Mouse (Mus musculus) v-Abl transformed pro-B cells (cell line): ENCODE measurements around the gene Olfr1424.
"Not testable (repeated sequence)": the region's sequence is repeated elsewhere in the genome, so short reads cannot be mapped to it uniquely, and the experiment has no call there.

Source experiments
- in situ Hi-C, 2 experiments: fragments of 400-800 bp; cut with MboI; formaldehyde crosslinking; loops; one replicate each; pipeline ENCODE4 v1.15.1; 2025; ENCODE audit not compliant: unreplicated experiment in 2 of 2

Gene Olfr1424

DNA sequence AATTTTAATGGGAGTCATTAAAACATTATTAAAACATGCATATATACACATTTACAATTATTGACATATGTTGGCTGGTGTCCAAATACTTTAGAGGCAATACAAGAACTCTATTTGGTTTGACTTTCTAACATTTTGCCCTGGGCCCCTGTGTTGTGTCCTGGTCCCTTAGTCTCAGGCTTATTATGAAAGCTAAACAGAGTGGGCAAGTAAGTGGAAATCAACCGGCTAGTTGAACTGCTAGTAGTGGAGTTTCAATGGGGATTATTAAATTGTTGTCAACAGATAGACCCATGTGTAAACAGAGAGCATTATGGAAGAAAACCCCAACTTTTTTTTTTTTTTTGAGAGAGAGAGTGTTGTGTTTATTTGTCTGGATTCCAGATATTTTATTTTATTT lies at the start of gene Olfr1424:
TSS of gene Olfr1424 (minus strand) at position 101 of the 400 bp plus-strand sequence.
- in situ Hi-C loops: not testable (repeated sequence)

DNA sequence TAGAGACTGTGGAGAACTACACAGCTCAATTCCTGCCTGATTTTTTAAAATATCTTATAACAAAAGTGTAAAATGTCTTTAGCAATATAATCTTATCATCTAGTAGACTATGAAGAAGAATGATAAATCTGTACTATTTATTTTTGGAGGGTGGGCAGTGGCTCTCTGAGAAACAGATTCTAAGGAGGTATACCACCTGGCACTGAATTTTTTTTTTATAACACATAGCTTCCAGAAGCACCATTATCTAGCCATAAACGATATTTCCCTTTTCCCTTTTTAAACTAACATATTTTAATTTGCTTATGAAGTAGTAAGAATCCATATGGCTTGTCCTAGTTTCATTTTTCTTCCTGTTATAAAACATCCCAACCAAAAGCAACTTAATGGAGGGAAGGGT lies 42.1 kb upstream of the Olfr1424 start:
- in situ Hi-C loops: no loop called here

DNA sequence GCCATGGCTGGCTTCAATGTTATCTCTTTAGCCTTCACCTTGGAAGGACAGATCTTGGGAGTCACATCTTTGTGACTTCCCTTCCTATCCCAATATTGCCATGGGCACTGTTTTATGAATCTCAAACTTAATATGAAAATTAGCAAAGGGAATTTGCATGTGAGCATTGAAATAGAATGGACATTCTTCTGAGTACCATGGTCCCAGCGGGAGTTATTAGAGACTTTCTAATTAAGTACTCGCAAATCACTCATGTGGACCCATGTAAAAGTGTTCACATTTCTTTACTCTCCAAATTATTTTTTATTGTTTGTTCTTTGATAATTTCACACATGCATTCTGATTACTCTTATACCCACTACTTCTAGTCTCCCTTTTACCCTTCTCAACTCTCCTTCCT lies 40.8 kb upstream of the Olfr1424 start, which contains the start of gene Olfr1427:
TSS of gene Olfr1427 (minus strand) at position 101 of the 400 bp plus-strand sequence.
- in situ Hi-C loops: no loop called here

DNA sequence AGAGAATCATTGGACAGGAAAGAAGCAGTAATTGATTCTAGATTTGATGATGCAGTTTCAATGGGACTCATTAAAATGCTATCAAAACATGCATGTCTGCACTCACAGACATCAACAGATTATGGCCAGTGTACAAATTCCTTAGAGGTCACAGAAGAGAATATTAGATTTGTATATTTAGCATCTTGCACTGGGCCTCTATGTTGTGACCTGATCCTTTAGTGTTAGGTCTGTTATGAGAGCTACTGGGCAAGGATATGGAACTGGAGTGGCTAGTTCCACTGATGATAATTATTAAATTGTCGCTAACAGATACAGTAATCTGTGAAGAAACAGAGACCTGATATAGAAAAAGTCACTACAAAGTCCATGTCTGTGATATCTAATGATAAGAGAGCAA lies 29.4 kb upstream of the Olfr1424 start, which contains the start of gene Olfr1426:
TSS of gene Olfr1426 (minus strand) at position 101 of the 400 bp plus-strand sequence.
- in situ Hi-C loops: no loop called here

DNA sequence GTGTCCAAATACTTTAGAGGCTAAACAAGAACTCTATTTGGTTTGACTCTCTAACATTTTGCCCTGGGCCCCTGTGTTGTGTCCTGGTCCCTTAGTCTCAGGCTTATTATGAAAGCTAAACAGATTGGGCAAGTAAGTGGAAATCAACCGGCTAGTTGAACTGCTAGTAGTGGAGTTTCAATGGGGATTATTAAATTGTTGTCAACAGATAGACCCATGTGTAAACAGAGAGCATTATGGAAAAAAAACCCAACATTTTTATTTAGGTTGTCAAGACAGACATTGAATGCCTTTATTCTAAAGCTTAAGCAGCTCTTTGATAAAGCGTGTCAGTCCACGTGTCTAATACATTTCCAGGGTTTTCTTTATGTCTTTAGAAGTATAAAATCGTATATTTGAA lies 15.1 kb upstream of the Olfr1424 start, which contains the start of gene Olfr1425:
TSS of gene Olfr1425 (minus strand) at position 101 of the 400 bp plus-strand sequence.
- in situ Hi-C loops: not testable (repeated sequence)

DNA sequence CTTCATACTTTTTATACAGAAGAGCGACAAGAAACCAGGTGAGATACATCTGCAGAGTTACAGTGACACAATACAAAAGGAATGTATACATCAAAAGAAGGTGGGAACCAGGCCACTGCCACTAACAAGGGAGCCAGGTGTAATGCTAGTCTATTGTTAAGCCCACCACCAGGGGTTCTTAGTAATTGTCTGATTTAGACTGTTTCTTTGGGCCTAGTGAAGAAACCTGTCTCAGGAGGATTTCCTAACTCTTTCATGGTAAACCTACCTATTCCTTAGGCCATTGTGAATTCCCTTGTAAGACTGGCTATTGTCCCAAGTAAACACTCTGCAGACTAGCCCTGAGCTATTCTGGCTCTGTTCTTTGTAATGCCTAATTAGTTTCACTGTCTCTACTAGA lies 7.1 kb upstream of the Olfr1424 start:
- in situ Hi-C loops: not testable (repeated sequence)

DNA sequence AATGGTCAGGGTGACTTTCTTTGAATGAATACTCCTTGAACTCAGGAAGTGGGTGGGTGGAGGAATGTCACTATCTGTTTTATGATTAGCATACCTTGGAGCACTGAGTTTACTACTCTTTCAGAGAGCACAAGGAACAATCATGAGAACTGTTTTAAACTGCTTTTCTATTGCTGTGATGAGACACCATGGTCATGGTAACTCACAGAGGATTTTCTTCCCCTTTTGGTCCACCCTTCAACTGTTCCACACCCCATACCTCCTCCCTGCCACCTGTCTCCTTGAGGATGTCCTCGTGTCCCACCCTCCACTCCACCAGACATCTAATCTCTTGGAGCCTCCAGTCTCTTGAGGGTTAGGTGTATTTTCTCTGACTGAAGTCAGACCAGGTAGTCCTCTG lies 5.3 kb upstream of the Olfr1424 start:
- in situ Hi-C loops: not testable (repeated sequence)

DNA sequence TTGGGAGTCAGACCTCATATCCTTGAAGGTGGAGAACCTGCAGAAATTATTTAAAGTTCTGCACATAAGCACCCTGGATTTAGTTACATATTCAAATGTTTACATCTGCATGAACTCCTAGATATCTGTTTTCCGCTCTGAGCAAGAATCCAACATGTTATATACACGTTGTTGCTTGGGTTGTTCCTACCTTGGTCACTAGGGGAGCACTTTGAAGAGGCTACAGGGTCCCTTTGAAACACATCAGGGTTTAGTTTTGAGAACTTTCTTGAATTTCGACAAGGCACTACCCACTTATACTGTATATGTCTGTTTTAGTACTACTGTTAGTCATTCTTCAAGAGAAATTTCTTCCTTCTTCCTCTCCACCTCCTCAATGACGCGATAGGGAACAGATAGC lies 19.3 kb downstream of the Olfr1424 start:
- in situ Hi-C loops: no loop called here

DNA sequence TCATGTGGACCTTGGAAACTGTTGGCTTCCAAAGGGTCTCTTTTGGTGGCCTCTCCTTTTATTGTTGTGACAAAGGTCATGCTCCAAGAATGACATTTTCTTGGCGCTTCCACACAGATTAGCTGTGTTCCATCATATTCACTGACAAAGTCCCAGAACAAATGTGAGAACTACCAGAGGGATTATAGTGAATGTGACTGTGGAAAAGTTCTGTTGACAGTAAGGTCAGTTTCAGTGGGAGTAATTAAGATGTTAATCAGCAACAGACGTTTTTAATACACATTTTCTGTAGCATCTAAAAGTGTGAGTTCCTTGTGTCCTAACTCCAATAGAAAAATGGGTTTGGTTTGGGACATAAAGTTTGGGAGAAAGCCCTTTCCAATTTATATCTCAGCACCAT lies 21.3 kb downstream of the Olfr1424 start, which contains the start of gene Olfr1423:
TSS of gene Olfr1423 (minus strand) at position 101 of the 400 bp plus-strand sequence.
- in situ Hi-C loops: no loop called here

DNA sequence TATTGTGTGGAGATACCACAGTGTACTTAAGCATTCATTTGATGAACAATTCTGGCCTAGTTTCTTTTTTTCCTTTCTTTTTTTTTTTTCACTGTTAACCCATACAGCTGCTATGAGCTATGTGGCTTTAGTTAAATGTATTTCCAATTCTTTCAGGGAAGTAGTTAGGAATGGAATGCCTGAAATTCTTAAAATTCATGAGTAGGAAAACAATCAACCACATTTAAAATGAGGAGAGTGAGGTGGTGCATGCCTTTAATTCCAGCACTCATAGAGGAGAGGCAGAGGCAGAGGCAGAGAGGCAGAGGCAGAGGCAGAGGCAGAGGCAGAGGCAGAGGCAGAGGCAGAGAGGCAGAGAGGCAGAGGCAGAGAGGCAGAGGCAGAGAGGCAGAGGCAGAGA lies 24.8 kb downstream of the Olfr1424 start:
- in situ Hi-C loops: no loop called here

DNA sequence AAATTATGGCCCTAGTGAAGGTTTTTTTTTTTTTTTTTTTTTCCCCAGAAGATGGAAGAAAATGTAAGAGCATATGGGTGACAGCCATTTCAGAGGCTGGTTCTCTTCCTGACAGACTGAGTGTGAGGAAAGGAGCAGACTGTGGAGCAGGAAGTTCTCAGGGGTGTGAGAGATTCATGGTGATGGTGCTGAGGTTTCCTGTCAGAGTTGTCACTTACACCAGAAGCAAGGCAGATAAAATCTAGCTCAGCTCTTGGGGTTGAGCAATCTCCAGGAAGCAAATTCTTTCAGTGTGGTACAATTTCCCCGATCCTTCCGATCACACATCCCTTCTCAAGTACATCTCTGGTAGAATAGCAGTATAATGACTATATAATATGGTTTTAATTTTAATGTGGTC lies 35.9 kb downstream of the Olfr1424 start:
- in situ Hi-C loops: loop anchor here in 1 of 2 experiments (10.0 kb wide), 1 partner anchor 1788 kb away; the partner anchor contains the start of gene Olfr1499

DNA sequence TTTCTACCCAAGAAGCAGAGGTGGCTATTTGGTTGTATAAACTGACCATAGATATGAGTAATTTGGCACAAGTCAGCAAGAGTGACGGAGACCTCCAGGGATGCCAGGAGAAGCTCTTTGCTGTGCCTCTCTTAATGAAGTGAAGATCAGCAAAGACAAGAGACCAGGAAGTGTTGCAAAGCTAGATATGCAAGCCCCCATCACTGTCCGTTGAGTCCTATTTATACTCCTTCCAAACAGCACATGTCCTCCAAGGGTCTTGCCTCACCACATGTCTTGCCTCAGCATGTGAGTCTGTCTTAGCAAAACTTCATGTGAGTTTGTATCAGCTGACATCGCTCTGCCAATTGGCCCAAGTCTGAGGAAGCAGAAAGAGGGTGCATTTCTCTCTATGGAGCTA lies 37.1 kb downstream of the Olfr1424 start:
- in situ Hi-C loops: loop anchor here in 1 of 2 experiments (10.0 kb wide), 1 partner anchor 1789 kb away; the partner anchor contains the start of gene Olfr1499

DNA sequence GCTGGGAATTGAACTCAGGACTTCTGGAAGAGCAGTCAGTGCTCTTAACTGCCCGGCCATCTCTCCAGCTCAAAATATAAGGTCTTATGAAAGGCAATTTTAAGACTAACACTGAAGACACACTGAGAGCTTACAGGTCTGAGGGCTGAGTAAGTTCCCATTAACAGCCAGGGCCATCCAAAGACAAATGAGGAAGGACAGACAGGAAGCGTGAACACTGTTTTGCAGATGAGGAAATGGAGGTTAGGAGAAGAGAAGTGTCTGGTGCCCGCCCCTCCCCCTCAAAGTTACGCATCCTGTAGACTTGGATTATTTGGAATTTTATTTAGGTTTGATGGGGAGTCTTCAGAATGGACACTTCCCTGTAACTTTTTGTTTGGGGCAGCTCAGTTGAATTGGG lies 38.3 kb downstream of the Olfr1424 start:
- in situ Hi-C loops: loop anchor here (10.0 to 25.0 kb wide), 5 partner anchors 463 to 1791 kb away; partner anchors contain the start of genes Gm4952 (in 1 of the 2) and Olfr1499 (in 1 of the 2)

DNA sequence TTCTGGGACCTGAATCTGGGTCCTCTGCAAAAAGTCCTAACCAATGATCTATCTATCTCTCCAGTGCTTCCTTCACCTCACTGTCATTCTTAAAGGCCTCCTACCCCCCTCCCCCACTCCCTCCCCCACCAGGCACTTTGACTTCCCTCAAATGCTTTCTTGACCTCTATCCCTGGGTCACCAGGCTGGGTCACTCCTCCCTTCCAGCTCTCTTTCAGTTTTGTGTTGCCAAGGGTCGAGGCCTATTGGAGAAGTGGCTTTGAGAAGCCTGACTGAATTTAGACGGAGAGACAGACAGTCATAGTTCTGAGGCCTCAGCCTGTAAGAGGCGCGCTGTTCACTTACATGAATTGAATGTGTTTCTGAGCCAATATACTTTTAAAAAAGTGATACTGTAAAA lies 46.3 kb downstream of the Olfr1424 start:
- in situ Hi-C loops: loop anchor here (10.0 to 25.0 kb wide), 7 partner anchors 409 to 954 kb away; partner anchors contain the start of genes Gm4952 (in 1 of the 2) and Pfpl (in 1 of the 2)

DNA sequence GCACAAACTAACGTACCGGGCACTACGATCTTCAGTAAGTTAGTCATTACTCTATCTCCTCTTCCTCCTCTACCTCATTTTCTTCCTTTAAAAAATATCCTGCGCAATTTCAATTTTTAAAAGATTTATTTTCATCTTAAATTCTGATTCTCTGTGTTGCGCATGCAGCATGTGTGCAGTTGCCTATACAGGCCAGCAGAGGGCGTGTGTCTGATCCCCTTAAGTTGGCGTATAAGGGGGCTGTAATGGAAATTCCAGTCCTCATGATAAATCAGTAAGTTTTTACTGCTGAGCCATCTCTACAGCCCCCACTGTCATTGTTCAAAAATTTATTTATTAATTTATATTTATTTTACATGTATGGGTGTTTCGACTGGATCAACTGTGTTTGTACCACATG lies 46.8 kb downstream of the Olfr1424 start:
- in situ Hi-C loops: loop anchor here (10.0 to 25.0 kb wide), 7 partner anchors 409 to 953 kb away; partner anchors contain the start of genes Gm4952 (in 1 of the 2) and Pfpl (in 1 of the 2)

DNA sequence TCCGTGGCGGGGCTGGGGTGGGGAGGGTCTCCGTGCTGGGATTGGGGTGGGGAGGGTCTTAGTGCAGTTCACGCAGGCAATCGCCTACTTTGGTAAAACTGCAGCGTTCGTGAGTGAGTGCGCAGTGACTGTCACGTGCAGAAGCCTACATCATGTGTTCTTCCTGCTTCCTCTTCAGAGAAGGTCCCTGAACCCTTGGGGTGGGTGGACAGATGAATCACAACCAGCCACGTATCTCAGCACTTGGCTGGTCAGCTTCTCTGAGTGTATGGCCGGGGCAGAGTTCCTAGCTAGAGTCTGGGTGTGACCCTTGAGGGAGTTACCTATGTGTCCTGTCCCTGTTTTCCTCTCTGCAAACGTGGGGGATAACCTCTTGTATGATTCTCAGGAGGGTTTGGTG lies 49.3 kb downstream of the Olfr1424 start:
- in situ Hi-C loops: loop anchor here (5.0 to 25.0 kb wide), 11 partner anchors 246 to 961 kb away; partner anchors contain the start of genes Gm4952 (in 1 of the 2) and Pfpl (in 1 of the 2)

DNA sequence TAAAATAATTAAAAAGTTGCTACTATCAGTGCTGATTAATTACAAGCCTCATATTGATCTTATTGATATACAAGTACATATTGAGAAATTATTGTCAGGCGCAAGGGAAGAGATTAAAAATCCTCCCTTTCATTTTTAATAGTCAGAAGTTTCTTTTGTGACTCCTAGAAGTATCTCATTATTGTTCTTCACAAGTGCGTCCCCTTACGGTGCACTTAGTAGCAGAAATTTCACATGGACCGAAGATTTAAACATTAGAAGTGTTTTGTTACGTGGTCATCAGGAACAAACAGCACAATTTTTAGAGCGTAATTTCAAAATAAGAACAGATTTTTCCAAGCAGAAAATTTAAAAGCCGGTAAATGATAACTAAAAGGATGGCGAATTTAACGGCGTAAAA lies 49.9 kb downstream of the Olfr1424 start:
- in situ Hi-C loops: loop anchor here (5.0 to 25.0 kb wide), 11 partner anchors 245 to 960 kb away; partner anchors contain the start of genes Gm4952 (in 1 of the 2) and Pfpl (in 1 of the 2)

DNA sequence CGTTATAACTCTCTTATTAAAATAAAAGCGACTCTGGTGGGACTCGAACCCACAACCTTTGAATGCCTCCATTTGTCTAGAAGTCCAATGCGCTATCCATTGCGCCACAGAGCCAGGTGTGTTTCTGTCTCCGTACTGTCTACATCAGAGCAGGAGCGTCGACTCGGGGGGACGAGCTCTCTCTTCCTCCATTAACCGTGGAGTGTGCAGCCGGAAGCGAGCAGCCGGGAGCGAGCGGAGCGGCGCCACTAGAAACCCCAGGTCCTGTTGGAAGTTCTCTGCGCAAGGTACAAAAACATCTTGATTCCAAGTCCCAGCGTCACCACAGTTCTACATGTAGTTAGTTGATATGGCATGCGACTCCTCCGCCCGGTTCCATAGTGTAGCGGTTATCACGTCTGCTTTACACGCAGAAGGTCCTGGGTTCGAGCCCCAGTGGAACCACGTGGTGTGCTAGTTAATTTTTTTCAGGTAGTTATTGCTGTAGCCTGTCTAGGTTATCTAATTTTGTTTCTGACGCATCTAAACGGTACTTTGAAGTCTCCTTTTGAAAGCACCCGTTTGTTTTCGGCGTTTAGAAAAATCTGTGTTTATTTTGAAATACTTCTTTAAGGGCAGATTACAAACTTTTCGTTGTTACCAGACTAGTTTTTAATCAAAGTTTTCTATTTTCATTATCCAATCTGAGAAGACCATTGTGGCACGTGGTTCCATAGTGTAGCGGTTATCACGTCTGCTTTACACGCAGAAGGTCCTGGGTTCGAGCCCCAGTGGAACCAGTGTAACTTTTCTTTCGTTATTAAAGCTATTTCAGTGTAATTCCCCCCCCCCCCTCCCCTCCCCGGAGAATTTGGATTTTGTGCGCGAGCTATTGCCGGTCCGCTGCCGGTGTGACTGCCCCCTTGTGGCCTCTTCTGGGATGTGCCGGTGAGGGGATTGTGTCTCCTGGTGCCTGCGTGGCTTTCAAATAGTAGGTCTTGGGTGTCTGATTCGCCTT lies 50.6 kb downstream of the Olfr1424 start:
- in situ Hi-C loops: loop anchor here (5.0 to 25.0 kb wide), 11 partner anchors 245 to 960 kb away; partner anchors contain the start of genes Gm4952 (in 1 of the 2) and Pfpl (in 1 of the 2)

DNA sequence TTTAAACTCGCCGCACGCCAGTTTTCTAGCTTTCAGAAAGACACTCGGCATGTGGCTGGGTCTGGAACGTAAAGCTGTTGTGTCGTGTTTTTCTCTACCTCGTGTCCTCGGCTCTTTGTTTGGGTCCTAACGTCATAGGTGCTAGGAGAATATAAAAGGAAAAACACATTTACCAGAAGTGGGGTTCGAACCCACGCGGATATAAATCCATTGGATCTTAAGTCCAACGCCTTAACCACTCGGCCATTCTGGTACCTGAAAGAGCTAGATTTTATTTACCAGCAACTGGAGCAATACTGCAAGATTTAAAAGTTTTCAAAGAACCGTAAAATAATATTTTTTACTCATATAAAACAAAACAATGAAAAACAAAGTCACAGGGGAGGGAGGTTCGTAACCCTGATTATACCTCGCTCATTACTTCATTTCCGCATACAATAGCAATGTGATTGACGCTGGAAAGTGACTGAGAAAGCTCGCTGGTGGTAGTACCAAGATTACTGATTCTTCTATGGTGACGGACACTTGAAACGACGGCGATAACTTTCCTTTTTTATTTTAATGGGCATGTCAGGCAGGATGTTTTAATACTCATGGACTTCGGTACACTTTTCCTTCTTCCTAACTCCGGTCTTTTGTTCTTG lies 51.4 kb downstream of the Olfr1424 start:
- in situ Hi-C loops: loop anchor here (5.0 to 25.0 kb wide), 11 partner anchors 244 to 959 kb away; partner anchors contain the start of genes Gm4952 (in 1 of the 2) and Pfpl (in 1 of the 2)

DNA sequence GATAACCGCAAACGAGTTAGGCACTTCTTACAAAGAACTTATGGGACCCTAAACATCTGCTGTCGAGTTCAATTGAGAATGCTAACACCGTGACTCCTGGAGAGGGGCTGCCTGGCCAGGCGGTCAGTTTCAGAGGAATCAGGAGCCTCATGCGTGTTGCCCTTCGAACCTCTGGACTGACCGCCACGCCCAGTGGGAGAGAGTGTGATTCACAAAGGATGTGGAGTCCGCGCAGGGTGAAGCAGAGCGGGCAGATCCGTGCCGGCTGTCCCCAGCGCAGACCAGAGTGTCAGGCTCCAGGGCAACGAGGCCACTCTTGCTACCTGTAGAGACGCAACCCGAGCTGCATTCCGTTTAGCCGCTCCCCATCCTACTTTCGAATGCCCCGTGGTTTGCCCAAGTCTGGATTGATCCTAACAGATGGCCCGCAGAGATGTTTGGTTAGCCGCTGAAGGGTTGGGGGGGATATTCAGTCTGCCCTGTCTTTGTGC lies 52.2 kb downstream of the Olfr1424 start:
- in situ Hi-C loops: loop anchor here (5.0 to 25.0 kb wide), 11 partner anchors 243 to 958 kb away; partner anchors contain the start of genes Gm4952 (in 1 of the 2) and Pfpl (in 1 of the 2)
